23 mouse cellular contexts compared by ENCODE assay signal in genomic region chr2:166773587-166773986, GRCm38 (mm10). TPM values are rescaled to one million over a fixed set of nuclear protein-coding genes. Genes with fewer than 3 reads are reported as not detected.
DNase-seq lines count a peak whose midpoint lies in the region; ATAC-seq lines count a peak whose summit lies in the region.
"Had no signal": no experiment of that assay in that cellular context is flagged by ENCODE, and none has a peak within 500 bp of the region (broad histone marks: within the 10 kb centered on the region; RNA-seq: fewer than 3 reads in every experiment).

No protein-coding gene starts in this region.

- 0 out of 2 replicates have a peak overlapping the region, but pooled peaks have one; percentile 48 for H3K27ac ChIP-seq in embryonic facial prominence, embryonic 10.5 days (replicated peaks)
- peak overlapping the region; percentile 36 for H3K27ac ChIP-seq in macrophage
- H3K27ac ChIP-seq: embryonic facial prominence, embryonic 12.5 days; forebrain, embryonic 10.5 days; forebrain, embryonic 12.5 days had no signal

- H3K27me3 ChIP-seq in embryonic facial prominence, embryonic 10.5 days (replicated peaks; ENCODE audit: low read depth, poor library complexity, severe bottlenecking), result no peaks in the 10 kb centered on the region
- H3K27me3 ChIP-seq: embryonic facial prominence, embryonic 12.5 days; forebrain, embryonic 12.5 days had no signal

- no peaks in the 10 kb centered on the region for H3K36me3 ChIP-seq in embryonic facial prominence, embryonic 10.5 days (replicated peaks)
- H3K36me3 ChIP-seq in macrophage (ENCODE audit: inconsistent target), result no peaks in the 10 kb centered on the region
- H3K36me3 ChIP-seq: embryonic facial prominence, embryonic 12.5 days; forebrain, embryonic 10.5 days; forebrain, embryonic 12.5 days had no signal

- H3K4me3 ChIP-seq in embryonic facial prominence, embryonic 10.5 days, result no peak overlapping the region
- no peak overlapping the region for H3K4me3 ChIP-seq in macrophage (ENCODE audit: inconsistent target)
- H3K4me3 ChIP-seq: embryonic facial prominence, embryonic 12.5 days; erythroblast, embryonic 14.5 days; forebrain, embryonic 10.5 days; forebrain, embryonic 12.5 days had no signal

- H3K9me3 ChIP-seq in embryonic facial prominence, embryonic 10.5 days, result no peaks in the 10 kb centered on the region
- H3K9me3 ChIP-seq: embryonic facial prominence, embryonic 12.5 days; forebrain, embryonic 10.5 days; forebrain, embryonic 12.5 days had no signal

- 81% methylated on average over 10 of the region's 10 CpGs for WGBS in embryonic facial prominence, embryonic 10.5 days
- WGBS in macrophage (ENCODE audit: missing documents), result 58% methylated on average over 10 of the region's 10 CpGs

- peaks cover 18% of the 10 kb centered on the region for H3K4me1 ChIP-seq in embryonic facial prominence, embryonic 10.5 days
- H3K4me1 ChIP-seq: embryonic facial prominence, embryonic 12.5 days; forebrain, embryonic 12.5 days had no signal

- 0 out of 2 replicates have a peak, but pooled peaks have one; percentile 29 for ATAC-seq in erythroblast, adult 5-6 weeks (replicated peaks; ENCODE audit: low FRiP score, poor library complexity, severe bottlenecking)
- ATAC-seq: forebrain, embryonic 14.5 days; forebrain, embryonic 16.5 days had no signal

- H3K79me2 ChIP-seq in macrophage (ENCODE audit: inconsistent target), result no peaks in the 10 kb centered on the region

- DNase-seq in heart, adult 9 months (ENCODE audit: low spot score in 2 of 2), result peak; percentile 6 to 36
- DNase-seq in heart, postnatal 4 days, result no peak
- DNase-seq in embryonic facial prominence, embryonic 10.5 days (ENCODE audit: low spot score), result no peak
- DNase-seq in urinary bladder, adult 18-20 months (ENCODE audit: low spot score in 2 of 2), result no peak
- no peak for DNase-seq in thymus, postnatal 10 days (ENCODE audit: low spot score in 2 of 2)
- DNase-seq: adrenal gland, adult 2 months; adrenal gland, postnatal 10 days; adrenal gland, postnatal 25 days; cerebellum, adult 11 months; cerebellum, adult 18-20 months; cerebellum, adult 8-10 months; cerebellum, adult 9-11 months; cerebellum, postnatal 14 days; cerebellum, postnatal 36 days; embryo, embryonic 11 days had no signal

RNA-seq across cellular contexts. Expression of gene Trp53rkb, which starts 18.7 kb away (rescaled TPM):
- total RNA-seq in heart, postnatal 4 days (2021), result 1 to 10 TPM; 4.0 to 5.1 TPM
- polyA plus RNA-seq in embryonic facial prominence, embryonic 10.5 days (2016; fragmentation: Nextera tagmentation; extraction: Ambion mirVana), result 10.6 and 12.0 TPM in 2 replicates
- total RNA-seq in erythroblast, adult 5-6 weeks (2015; ENCODE audit: low replicate concordance), result 0.38 and 1.0 TPM in 2 replicates
- total RNA-seq in erythroblast, adult 5-6 weeks (2017; ENCODE audit: low replicate concordance), result not detected in 2 replicates
- total RNA-seq in macrophage (2018; cell fraction: chromatin; rRNA removed), result 10 to 100 TPM in 1 of 26 experiments, 1 to 10 TPM in 23, under 1 TPM in 2; 0.65 to 14.7 (median 4.1) TPM
- 1 to 10 TPM in 20 of 26 experiments, under 1 TPM in 6; 0.61 to 3.2 (median 1.4) TPM for total RNA-seq in macrophage (2018; cell fraction: cytosol; rRNA removed)
- total RNA-seq in macrophage (2018; cell fraction: nucleus; rRNA removed), result 10 to 100 TPM in 1 of 26 experiments, 1 to 10 TPM in 23, under 1 TPM in 2; 0.80 to 10.0 (median 3.7) TPM
- polyA plus RNA-seq in macrophage (2018), result 0.82 to 1.9 TPM (median 1.2 TPM) in 3 replicates

RNA-seq across cellular contexts. Expression of gene Arfgef2, which starts 31.8 kb away (rescaled TPM):
- total RNA-seq in heart, postnatal 4 days (2021), result 10 to 100 TPM; 39.7 to 42.3 TPM
- polyA plus RNA-seq in embryonic facial prominence, embryonic 10.5 days (2016; fragmentation: Nextera tagmentation; extraction: Ambion mirVana), result 4.7 and 5.5 TPM in 2 replicates
- total RNA-seq in erythroblast, adult 5-6 weeks (2015; ENCODE audit: low replicate concordance), result 6.9 and 9.4 TPM in 2 replicates
- total RNA-seq in erythroblast, adult 5-6 weeks (2017; ENCODE audit: low replicate concordance), result 5.6 and 7.1 TPM in 2 replicates
- total RNA-seq in macrophage (2018; cell fraction: chromatin; rRNA removed), result 100 to 1,000 TPM in 4 of 26 experiments, 10 to 100 TPM in 22; 30.9 to 123 (median 73.2) TPM
- 10 to 100 TPM; 25.2 to 53.8 (median 41.7) TPM for total RNA-seq in macrophage (2018; cell fraction: cytosol; rRNA removed)
- total RNA-seq in macrophage (2018; cell fraction: nucleus; rRNA removed), result 10 to 100 TPM; 30.8 to 82.6 (median 58.2) TPM
- polyA plus RNA-seq in macrophage (2018), result 27.8 to 30.3 TPM (median 28.9 TPM) in 3 replicates

RNA-seq across cellular contexts. Expression of gene Prex1, which starts 60.0 kb away (rescaled TPM):
- 10 to 100 TPM; 13.8 to 14.8 TPM for total RNA-seq in heart, postnatal 4 days (2021)
- 32.6 and 35.2 TPM in 2 replicates for polyA plus RNA-seq in embryonic facial prominence, embryonic 10.5 days (2016; fragmentation: Nextera tagmentation; extraction: Ambion mirVana)
- total RNA-seq in erythroblast, adult 5-6 weeks (2015; ENCODE audit: low replicate concordance), result 15.9 and 26.5 TPM in 2 replicates
- 19.8 and 35.4 TPM in 2 replicates for total RNA-seq in erythroblast, adult 5-6 weeks (2017; ENCODE audit: low replicate concordance)
- total RNA-seq in macrophage (2018; cell fraction: chromatin; rRNA removed), result 100 to 1,000 TPM; 118 to 441 (median 223) TPM
- total RNA-seq in macrophage (2018; cell fraction: cytosol; rRNA removed), result 100 to 1,000 TPM in 13 of 26 experiments, 10 to 100 TPM in 13; 69.1 to 196 (median 100) TPM
- total RNA-seq in macrophage (2018; cell fraction: nucleus; rRNA removed), result 100 to 1,000 TPM in 22 of 26 experiments, 10 to 100 TPM in 4; 83.5 to 258 (median 137) TPM
- polyA plus RNA-seq in macrophage (2018), result 51.9 to 91.8 TPM (median 63.2 TPM) in 3 replicates

Comparison
In these comparisons a context has a peak if more than half of its experiments do, and no peak if none do; other contexts are left out.
1. DNase-seq: peak in heart, adult 9 months (2 of 2); none in heart, postnatal 4 days (single experiment), embryonic facial prominence, embryonic 10.5 days (single experiment), urinary bladder, adult 18-20 months (0 of 2) and thymus, postnatal 10 days (0 of 2).